Mouse (Mus musculus): ENCODE results near the gene Try4. TPM values are rescaled to one million over a fixed set of nuclear protein-coding genes. Genes with fewer than 3 reads are reported as not detected.
"Not testable (repeated sequence)": the region's sequence is repeated elsewhere in the genome, so short reads cannot be mapped to it uniquely, and the experiment has no call there.

Try4 gene
- not detected in 2 replicates for polyA plus RNA-seq (2016; fragmentation: Nextera tagmentation; extraction: Ambion mirVana)

GRCm38 (mm10) chr6:41301969-41302368, at the start of gene Try4:
Try4 (plus strand) TSS chr6:41302269.
- H3K27me3 ChIP-seq = no peaks in the 10 kb centered on the region
- H3K4me3 ChIP-seq = no peak within 1 kb of the TSS
- no peak within 1 kb of the TSS for H3K4me2 ChIP-seq (replicated peaks)
- no peak for ATAC-seq (ENCODE audit: low FRiP score, low read depth)
- H3K4me1 ChIP-seq = no peaks in the 10 kb centered on the region
- H3K27ac ChIP-seq (replicated peaks) = no peak within 1 kb of the TSS
- H3K36me3 ChIP-seq = no peaks in the 10 kb centered on the region
- 93% methylated on average over 1 of the region's 1 CpGs for WGBS
- H3K9me3 ChIP-seq = no peaks in the 10 kb centered on the region
- H3K9ac ChIP-seq (replicated peaks) = no peak within 1 kb of the TSS

GRCm38 (mm10) chr6:41253314-41253713, 48.8 kb upstream of the Try4 start:
- not testable (repeated sequence) for ATAC-seq (ENCODE audit: low FRiP score, low read depth); H3K4me2 ChIP-seq (replicated peaks); H3K9ac ChIP-seq (replicated peaks); H3K4me3 ChIP-seq; H3K27me3 ChIP-seq; H3K27ac ChIP-seq (replicated peaks); H3K4me1 ChIP-seq; H3K9me3 ChIP-seq; H3K36me3 ChIP-seq
- 88% methylated on average over 9 of the region's 9 CpGs for WGBS

- no peaks in the 10 kb centered on the region for H3K9me3 ChIP-seq
- no peak overlapping the region for H3K4me3 ChIP-seq
- H3K4me1 ChIP-seq = no peaks in the 10 kb centered on the region
- 92% methylated on average over 2 of the region's 2 CpGs for WGBS
- no peak overlapping the region for H3K9ac ChIP-seq (replicated peaks)
- H3K27me3 ChIP-seq = no peaks in the 10 kb centered on the region
- H3K36me3 ChIP-seq = no peaks in the 10 kb centered on the region
- no peak overlapping the region for H3K4me2 ChIP-seq (replicated peaks)
- no peak for ATAC-seq (ENCODE audit: low FRiP score, low read depth)
- no peak overlapping the region for H3K27ac ChIP-seq (replicated peaks)
Observed at GRCm38 (mm10) chr6:41256424-41256823, 45.6 kb upstream of the Try4 start.

DNA sequence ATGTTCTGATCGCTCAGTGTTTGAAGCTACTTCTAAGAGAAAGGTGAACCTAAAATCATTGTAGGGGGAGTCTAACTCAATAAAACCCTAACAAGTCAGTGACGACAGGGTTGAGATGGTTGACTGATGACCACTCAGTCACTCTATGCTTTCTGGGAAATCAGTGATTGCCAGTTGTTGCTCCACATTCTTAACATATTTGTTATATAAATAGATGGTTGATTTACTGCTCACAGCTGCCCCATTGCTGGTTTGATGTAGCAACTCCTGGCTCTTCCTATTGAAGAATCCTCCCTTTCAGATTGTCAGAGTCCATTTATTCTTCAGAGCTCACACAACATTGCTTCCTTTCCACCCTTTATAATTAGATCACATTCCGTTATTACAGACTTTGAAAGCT, 44.6 kb upstream of the Try4 start:
- no peak for ATAC-seq (ENCODE audit: low FRiP score, low read depth)
- no peaks in the 10 kb centered on the region for H3K36me3 ChIP-seq
- 80% methylated on average over 3 of the region's 3 CpGs for WGBS
- no peaks in the 10 kb centered on the region for H3K9me3 ChIP-seq
- no peak overlapping the region for H3K4me2 ChIP-seq (replicated peaks)
- no peaks in the 10 kb centered on the region for H3K4me1 ChIP-seq
- H3K27ac ChIP-seq (replicated peaks) = no peak overlapping the region
- H3K9ac ChIP-seq (replicated peaks) = no peak overlapping the region
- H3K27me3 ChIP-seq = no peaks in the 10 kb centered on the region
- no peak overlapping the region for H3K4me3 ChIP-seq

DNA sequence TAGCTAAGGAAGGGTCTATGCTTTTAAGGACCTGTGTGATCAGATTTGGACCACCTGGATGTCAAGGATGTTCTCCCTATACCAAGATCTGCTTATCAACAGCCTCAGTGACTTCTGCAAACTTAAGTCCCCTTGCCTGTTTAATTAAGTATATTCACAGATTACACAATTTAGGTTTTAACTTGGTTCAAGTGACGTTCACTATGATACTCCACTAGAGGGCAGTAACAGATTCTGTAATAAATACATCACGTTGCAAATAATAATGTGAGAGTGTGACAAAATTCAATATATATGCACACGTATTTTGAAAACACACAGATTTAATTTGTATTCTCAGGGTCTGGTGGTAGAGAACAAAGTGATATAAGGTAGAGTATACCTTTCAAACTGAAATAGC, 39.3 kb upstream of the Try4 start:
- H3K4me1 ChIP-seq = no peaks in the 10 kb centered on the region
- no peaks in the 10 kb centered on the region for H3K27me3 ChIP-seq
- no peak overlapping the region for H3K9ac ChIP-seq (replicated peaks)
- no peak overlapping the region for H3K27ac ChIP-seq (replicated peaks)
- H3K36me3 ChIP-seq = no peaks in the 10 kb centered on the region
- no peaks in the 10 kb centered on the region for H3K9me3 ChIP-seq
- WGBS = 49% methylated on average over 3 of the region's 3 CpGs
- no peak for ATAC-seq (ENCODE audit: low FRiP score, low read depth)
- H3K4me3 ChIP-seq = no peak overlapping the region
- no peak overlapping the region for H3K4me2 ChIP-seq (replicated peaks)

DNA sequence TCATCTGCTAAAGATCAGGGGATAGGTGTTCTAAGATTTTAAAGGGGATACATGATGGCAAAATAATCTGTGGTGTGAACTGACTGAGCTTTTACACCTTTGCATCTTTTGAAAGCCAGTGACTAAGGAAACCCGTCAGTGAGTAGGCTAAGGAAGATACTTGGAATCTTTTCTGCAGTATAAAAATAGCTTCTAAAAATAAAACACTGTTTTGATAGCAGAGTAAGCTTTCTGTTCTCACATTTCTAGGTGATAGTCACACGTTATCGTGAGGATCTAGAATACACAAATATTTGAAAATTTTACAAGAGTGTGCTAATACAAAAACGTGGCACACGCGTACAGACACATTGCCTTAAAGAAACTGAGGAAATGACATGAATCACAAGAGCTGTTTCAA, 35.9 kb upstream of the Try4 start:
- no peak for ATAC-seq (ENCODE audit: low FRiP score, low read depth)
- Histone ChIP-seq H3K27me3 (no peaks in the 10 kb centered on the region), H3K4me1 (no peaks in the 10 kb centered on the region), H3K4me3 (no peak overlapping the region), H3K9me3 (no peaks in the 10 kb centered on the region), H3K4me2 (replicated peaks) (no peak overlapping the region), H3K36me3 (no peaks in the 10 kb centered on the region), H3K9ac (replicated peaks) (no peak overlapping the region), H3K27ac (replicated peaks) (no peak overlapping the region)
- WGBS = 91% methylated on average over 6 of the region's 6 CpGs

GRCm38 (mm10) chr6:41298255-41298654, 3.8 kb upstream of the Try4 start:
- no peaks in the 10 kb centered on the region for H3K4me1 ChIP-seq
- H3K27me3 ChIP-seq = no peaks in the 10 kb centered on the region
- whole genome bisulfite sequencing = 13% methylated on average over 1 of the region's 1 CpGs
- no peak overlapping the region for H3K27ac ChIP-seq (replicated peaks)
- ATAC-seq (ENCODE audit: low FRiP score, low read depth) = no peak
- no peaks in the 10 kb centered on the region for H3K9me3 ChIP-seq
- no peak overlapping the region for H3K9ac ChIP-seq (replicated peaks)
- H3K4me2 ChIP-seq (replicated peaks) = no peak overlapping the region
- H3K4me3 ChIP-seq = no peak overlapping the region
- no peaks in the 10 kb centered on the region for H3K36me3 ChIP-seq

GRCm38 (mm10) chr6:41316741-41317140, 14.7 kb downstream of the Try4 start, which contains the start of gene Try5:
Try5 (minus strand) TSS chr6:41316841.
- H3K4me2 ChIP-seq (replicated peaks); H3K27ac ChIP-seq (replicated peaks); H3K9me3 ChIP-seq; H3K27me3 ChIP-seq; H3K36me3 ChIP-seq; H3K9ac ChIP-seq (replicated peaks); ATAC-seq (ENCODE audit: low FRiP score, low read depth); H3K4me3 ChIP-seq; H3K4me1 ChIP-seq: not testable (repeated sequence)
- WGBS = 80% methylated on average over 3 of the region's 3 CpGs

- no peak within 1 kb of the TSS for H3K9ac ChIP-seq (replicated peaks)
- H3K4me2 ChIP-seq (replicated peaks) = no peak within 1 kb of the TSS
- H3K36me3 ChIP-seq = no peaks in the 10 kb centered on the region
- 85% methylated on average over 2 of the region's 2 CpGs for WGBS
- H3K4me1 ChIP-seq = no peaks in the 10 kb centered on the region
- no peaks in the 10 kb centered on the region for H3K27me3 ChIP-seq
- H3K4me3 ChIP-seq = no peak within 1 kb of the TSS
- ATAC-seq (ENCODE audit: low FRiP score, low read depth) = no peak
- no peaks in the 10 kb centered on the region for H3K9me3 ChIP-seq
- H3K27ac ChIP-seq (replicated peaks) = no peak within 1 kb of the TSS
Observed at GRCm38 (mm10) chr6:41353932-41354331, 51.9 kb downstream of the Try4 start, which contains the start of gene Try10. Try10 (plus strand) TSS chr6:41354105.

Other genes with a start within 250 kb of the Try4 start
- not detected in 2 replicates for gene Try5, start 14.6 kb downstream of the Try4 start, polyA plus RNA-seq (2016; fragmentation: Nextera tagmentation; extraction: Ambion mirVana)
- not detected in 2 replicates for gene Try10, start 51.8 kb downstream of the Try4 start, polyA plus RNA-seq (2016; fragmentation: Nextera tagmentation; extraction: Ambion mirVana)
- gene Prss3, start 75.4 kb downstream of the Try4 start, polyA plus RNA-seq (2016; fragmentation: Nextera tagmentation; extraction: Ambion mirVana) = not detected in 2 replicates
- not detected in 2 replicates for gene Gm5771, start 90.1 kb downstream of the Try4 start, polyA plus RNA-seq (2016; fragmentation: Nextera tagmentation; extraction: Ambion mirVana)
- gene Gm10334, start 143.9 kb downstream of the Try4 start, polyA plus RNA-seq (2016; fragmentation: Nextera tagmentation; extraction: Ambion mirVana) = not detected in 2 replicates
- not detected in 2 replicates for gene Prss1, start 156.7 kb downstream of the Try4 start, polyA plus RNA-seq (2016; fragmentation: Nextera tagmentation; extraction: Ambion mirVana)
- not detected in 2 replicates for gene Prss2, start 219.5 kb downstream of the Try4 start, polyA plus RNA-seq (2016; fragmentation: Nextera tagmentation; extraction: Ambion mirVana)